Mouse (Mus musculus): ENCODE measurements around the gene Hoxc12.

GRCm38 (mm10) chr15:102904946-102905345 lies 31.6 kb upstream of the Hoxc12 start:
- TF ChIP-seq GATA1 (IDR thresholded peaks at IDR 0.05; ENCODE audit: borderline replicate concordance, low read length) (no peak), FLI1 (IDR thresholded peaks at IDR 0.05; ENCODE audit: low read length) (no peak)
